Mouse (Mus musculus) stomach, embryonic 15.5 days (tissue): ENCODE data around the gene Prph. TPM values are rescaled to one million over a fixed set of nuclear protein-coding genes. Genes with fewer than 3 reads are reported as not detected.
A peak's percentile ranks its signal among the peaks of the same experiment; 100 is the strongest.
"Not testable (repeated sequence)": the region's sequence is repeated elsewhere in the genome, so short reads cannot be mapped to it uniquely, and the experiment has no call there.

Experiments used
- ATAC-seq: fragments of 200-750 bp; cut with Nextera tagmentation; 2 replicates; pipeline ENCODE4 v1.8.0; 2017; ENCODE audit warnings: low read depth, moderate number of reproducible peaks, moderate TSS enrichment; ENCODE audit not compliant: insufficient read depth, low FRiP score
- H3K27ac ChIP-seq: fragments of 300-500 bp; sonication (generic); 2 replicates; pipeline ENCODE4 v1.5.1; 2015; ENCODE audit warnings: mild to moderate bottlenecking, inconsistent platforms
- H3K27me3 ChIP-seq: fragments of 300-500 bp; sonication (generic); replicated peaks from 2 replicates; pipeline ENCODE4 v1.6.1; 2015; ENCODE audit warnings: inconsistent platforms
- H3K36me3 ChIP-seq: fragments of 300-500 bp; sonication (generic); 2 replicates; pipeline ENCODE4 v1.6.1; 2015; ENCODE audit warnings: inconsistent platforms
- H3K4me1 ChIP-seq: fragments of 300-500 bp; sonication (generic); 2 replicates; pipeline ENCODE4 v1.6.1; 2015; ENCODE audit warnings: inconsistent platforms
- H3K4me2 ChIP-seq: fragments of 300-500 bp; sonication (generic); 2 replicates; pipeline ENCODE4 v1.6.1; 2015; ENCODE audit warnings: mild to moderate bottlenecking, inconsistent platforms
- H3K4me3 ChIP-seq: fragments of 300-500 bp; sonication (generic); replicated peaks from 2 replicates; pipeline ENCODE4 v1.5.1; 2015; ENCODE audit warnings: inconsistent platforms
- H3K9ac ChIP-seq: fragments of 300-500 bp; sonication (generic); 2 replicates; pipeline ENCODE4 v1.6.1; 2015; ENCODE audit warnings: inconsistent platforms
- H3K9me3 ChIP-seq: fragments of 300-500 bp; sonication (generic); 2 replicates; pipeline ENCODE4 v1.6.1; 2016; ENCODE audit warnings: inconsistent platforms
- WGBS: fragments of 180-500 bp; shearing (Covaris S2); methylation state at CpG from one replicate; pipeline ENCODE4 v1.1.7; 2015; 5-methylcytosine and 5-hydroxymethylcytosine counted together
- polyA plus RNA-seq: library from polyadenylated mRNA; unstranded; fragments of >200 nt; fragmentation: Nextera tagmentation; extraction: Ambion mirVana; gene quantifications from 2 replicates; pipeline ENCODE4 v1.2.1, GENCODE M21; 2015

The Prph gene
- polyA plus RNA-seq, 1 experiment from 2014 or later, result 38.7 TPM

DNA sequence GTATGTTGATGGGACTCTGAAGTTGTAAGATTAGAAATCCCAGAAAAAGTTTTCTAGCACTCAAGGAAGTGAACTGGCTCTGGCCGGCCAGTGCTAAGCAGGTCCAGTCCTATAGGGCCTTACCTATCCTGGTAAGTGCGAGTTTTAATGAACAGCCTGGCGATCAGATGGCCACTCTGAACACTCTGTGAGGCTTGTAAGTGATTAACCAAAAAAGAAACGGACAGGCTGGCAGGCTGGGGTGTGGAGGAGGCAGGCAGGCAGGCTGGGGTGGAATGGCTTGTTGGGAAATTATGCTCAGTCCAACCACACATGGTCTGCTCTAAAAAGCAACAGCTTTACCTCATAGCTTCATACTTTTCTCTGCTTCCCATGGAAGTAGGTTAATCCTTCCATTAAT is 19.5 kb upstream of the Prph start:
- ATAC-seq, result no peak
- H3K27ac ChIP-seq, result no peak overlapping the region

GRCm38 (mm10) chr15:99036249-99036905 is 18.6 kb upstream of the Prph start:
- peaks cover 28% of the 10 kb centered on the region for H3K36me3 ChIP-seq

More for the DNA sequence above, 19.5 kb upstream of the Prph start:
- H3K4me2 ChIP-seq, result no peak overlapping the region
- 80% methylated on average over 4 of the region's 4 CpGs for WGBS
- peaks cover 15% of the 10 kb centered on the region; the same call in 1 of the 2 replicates for H3K4me1 ChIP-seq
- H3K9ac ChIP-seq, result no peak overlapping the region
- no peaks in the 10 kb centered on the region for H3K27me3 ChIP-seq
- no peak overlapping the region for H3K4me3 ChIP-seq
- H3K36me3 ChIP-seq, result peaks cover 28% of the 10 kb centered on the region
- H3K9me3 ChIP-seq, result no peaks in the 10 kb centered on the region

GRCm38 (mm10) chr15:99038025-99038424 is 16.9 kb upstream of the Prph start:
- 85% methylated on average over 1 of the region's 1 CpGs for WGBS
- ATAC-seq, result no peak
- H3K9ac ChIP-seq, result no peak overlapping the region
- H3K27me3 ChIP-seq, result no peaks in the 10 kb centered on the region
- H3K4me1 ChIP-seq, result peaks cover 12% of the 10 kb centered on the region; the same call in 1 of the 2 replicates
- H3K27ac ChIP-seq, result no peak overlapping the region
- H3K4me2 ChIP-seq, result no peak overlapping the region
- H3K4me3 ChIP-seq, result no peak overlapping the region
- H3K9me3 ChIP-seq, result no peaks in the 10 kb centered on the region
- peaks cover 28% of the 10 kb centered on the region for H3K36me3 ChIP-seq

More at GRCm38 (mm10) chr15:99036249-99036905, 18.6 kb upstream of the Prph start:
- Histone ChIP-seq H3K27me3 (no peaks in the 10 kb centered on the region), H3K27ac (no peak overlapping the region), H3K9me3 (no peaks in the 10 kb centered on the region), H3K9ac (no peak overlapping the region), H3K4me1 (peaks cover 19% of the 10 kb centered on the region; the same call in 1 of the 2 replicates), H3K4me2 (no peak overlapping the region), H3K4me3 (no peak overlapping the region)
- 95% methylated on average over 8 of the region's 8 CpGs for WGBS
- ATAC-seq, result no peak

DNA sequence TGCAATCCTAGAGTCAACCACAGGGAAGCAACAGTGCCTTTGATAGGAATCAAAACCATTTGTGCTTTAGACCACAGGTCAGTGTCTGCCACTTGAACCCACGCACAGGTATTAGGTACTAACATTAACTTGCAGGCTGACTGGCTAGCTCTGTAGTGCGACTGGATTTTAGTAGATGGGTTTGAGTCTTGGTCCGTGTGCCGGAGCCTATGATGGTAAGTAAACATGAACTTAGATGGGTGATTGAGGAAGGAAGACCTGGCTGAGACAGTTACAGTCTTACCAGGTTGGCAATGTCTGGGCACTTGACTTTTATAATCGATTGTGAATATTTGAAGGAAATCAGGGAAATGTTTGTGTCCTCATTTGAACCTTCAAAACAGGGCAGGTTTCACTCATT is 16.2 kb upstream of the Prph start:
- Histone ChIP-seq H3K9ac (no peak overlapping the region), H3K27ac (no peak overlapping the region), H3K4me1 (peaks cover 5% of the 10 kb centered on the region; the same call in 1 of the 2 replicates), H3K36me3 (peaks cover 28% of the 10 kb centered on the region), H3K4me2 (no peak overlapping the region), H3K9me3 (no peaks in the 10 kb centered on the region), H3K27me3 (no peaks in the 10 kb centered on the region), H3K4me3 (no peak overlapping the region)
- WGBS, result 87% methylated on average over 5 of the region's 5 CpGs
- ATAC-seq, result no peak

- no peak overlapping the region for H3K4me2 ChIP-seq
- no peaks in the 10 kb centered on the region for H3K27me3 ChIP-seq
- peaks cover 28% of the 10 kb centered on the region for H3K36me3 ChIP-seq
- no peaks in the 10 kb centered on the region for H3K9me3 ChIP-seq
- H3K9ac ChIP-seq, result no peak overlapping the region
- H3K4me3 ChIP-seq, result no peak overlapping the region
- no peak overlapping the region for H3K27ac ChIP-seq
- ATAC-seq, result no peak
- WGBS, result 79% methylated on average over 4 of the region's 4 CpGs
- 0 out of 2 replicates have a peak, but pooled peaks cover 4% of the 10 kb centered on the region for H3K4me1 ChIP-seq
These were observed 15.7 kb upstream of the Prph start for GRCm38 (mm10) chr15:99039306-99039705.

GRCm38 (mm10) chr15:99039996-99040919 is 14.7 kb upstream of the Prph start:
- 0 out of 2 replicates have a peak, but pooled peaks have one; percentile 6 for ATAC-seq
- no peak overlapping the region for H3K4me2 ChIP-seq
- 62% methylated on average over 26 of the region's 26 CpGs for WGBS
- no peaks in the 10 kb centered on the region for H3K27me3 ChIP-seq
- no peaks in the 10 kb centered on the region for H3K9me3 ChIP-seq
- no peak overlapping the region for H3K27ac ChIP-seq
- H3K9ac ChIP-seq, result no peak overlapping the region
- no peak overlapping the region for H3K4me3 ChIP-seq
- H3K4me1 ChIP-seq, result 0 out of 2 replicates have a peak, but pooled peaks cover 4% of the 10 kb centered on the region
- H3K36me3 ChIP-seq, result peaks cover 19% of the 10 kb centered on the region

DNA sequence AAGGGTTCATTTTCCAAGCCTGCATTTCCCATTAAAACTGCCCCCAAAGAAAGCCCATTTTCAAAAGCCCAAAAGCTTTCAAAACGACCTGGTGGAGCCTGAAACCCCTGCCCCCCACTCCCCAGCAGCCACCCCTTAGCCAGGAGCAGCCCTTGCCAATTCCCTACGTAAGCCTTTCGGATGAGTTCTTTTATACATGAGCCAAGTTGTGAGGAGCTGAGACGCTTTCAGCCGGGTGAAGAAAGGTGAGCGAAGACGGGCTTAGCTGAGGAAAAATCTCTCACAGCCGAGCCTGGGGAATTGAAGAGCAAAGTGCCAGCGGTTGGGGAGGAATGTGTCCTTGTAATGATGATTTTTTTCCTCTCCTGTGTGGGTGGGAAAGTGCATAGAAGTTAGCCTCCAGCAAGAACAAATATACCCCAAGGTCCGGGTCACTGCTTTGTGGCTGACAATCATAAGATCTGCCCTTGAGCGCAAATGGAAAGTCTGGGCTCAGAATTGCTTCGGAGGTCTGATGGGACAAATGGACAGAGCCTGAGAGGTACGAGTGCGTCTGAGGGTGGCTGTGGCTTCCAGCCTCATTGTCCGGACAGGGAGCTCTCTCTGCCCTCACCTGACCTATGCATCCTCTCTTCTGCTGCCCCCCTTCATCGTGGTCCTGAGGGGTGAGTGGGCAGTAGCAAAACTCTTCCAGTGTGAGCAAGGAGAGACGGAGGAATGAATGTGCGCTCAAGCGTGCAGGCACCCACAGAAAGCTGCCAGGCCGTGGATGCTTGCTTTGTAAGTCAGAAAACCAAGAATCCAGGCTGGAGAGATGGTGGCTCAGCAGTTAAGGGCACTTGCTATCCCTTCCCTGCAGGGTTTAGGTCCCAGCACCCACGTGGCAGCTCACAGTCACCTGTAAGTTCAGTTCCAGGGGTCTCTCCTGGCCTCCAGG is 13.8 kb upstream of the Prph start:
- Histone ChIP-seq H3K9ac (no peak overlapping the region), H3K4me2 (no peak overlapping the region), H3K4me3 (no peak overlapping the region), H3K27ac (no peak overlapping the region), H3K27me3 (no peaks in the 10 kb centered on the region), H3K4me1 (0 out of 2 replicates have a peak, but pooled peaks cover 4% of the 10 kb centered on the region), H3K9me3 (no peaks in the 10 kb centered on the region), H3K36me3 (peaks cover 12% of the 10 kb centered on the region)
- ATAC-seq, result no peak
- 52% methylated on average over 21 of the region's 21 CpGs for WGBS

- Histone ChIP-seq H3K27me3 (no peaks in the 10 kb centered on the region), H3K4me3 (no peak overlapping the region), H3K9me3 (no peaks in the 10 kb centered on the region), H3K9ac (no peak overlapping the region), H3K36me3 (0 out of 2 replicates have a peak, but pooled peaks cover 5% of the 10 kb centered on the region), H3K4me2 (no peak overlapping the region), H3K27ac (no peak overlapping the region), H3K4me1 (0 out of 2 replicates have a peak, but pooled peaks cover 4% of the 10 kb centered on the region)
- 76% methylated on average over 5 of the region's 5 CpGs for WGBS
- no peak for ATAC-seq
These were observed 12.6 kb upstream of the Prph start for GRCm38 (mm10) chr15:99042334-99042733.

GRCm38 (mm10) chr15:99044854-99045253 is 10.1 kb upstream of the Prph start:
- H3K4me1 ChIP-seq, result 0 out of 2 replicates have a peak, but pooled peaks cover 4% of the 10 kb centered on the region
- no peak overlapping the region for H3K4me2 ChIP-seq
- H3K27me3 ChIP-seq, result no peaks in the 10 kb centered on the region
- WGBS, result 34% methylated on average over 3 of the region's 3 CpGs
- no peaks in the 10 kb centered on the region for H3K9me3 ChIP-seq
- peak; percentile 16; the same call in 1 of the 2 replicates for ATAC-seq
- no peak overlapping the region for H3K9ac ChIP-seq
- H3K4me3 ChIP-seq, result no peak overlapping the region
- H3K36me3 ChIP-seq, result no peaks in the 10 kb centered on the region
- H3K27ac ChIP-seq, result no peak overlapping the region; the same call in 1 of the 2 replicates

DNA sequence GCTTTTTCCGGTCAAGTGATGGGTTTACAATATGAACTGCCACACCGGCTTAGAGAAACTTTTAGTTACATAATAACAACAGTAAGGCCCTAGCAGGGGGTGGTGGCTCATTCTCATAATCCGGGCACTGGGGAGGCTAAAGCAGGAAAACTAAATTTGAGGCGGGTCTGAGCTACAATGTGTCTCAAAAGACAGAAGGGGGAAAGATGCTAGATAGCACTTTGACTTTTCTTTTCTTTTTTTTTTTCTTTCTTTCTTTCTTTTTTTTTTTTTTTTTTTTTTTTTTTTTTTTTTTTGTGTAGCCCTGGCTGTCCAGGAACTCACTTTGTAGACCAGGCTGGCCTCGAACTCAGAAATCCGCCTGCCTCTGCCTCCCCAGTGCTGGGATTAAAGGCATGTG is 9.2 kb upstream of the Prph start:
- H3K4me2 ChIP-seq, H3K4me3 ChIP-seq, H3K27ac ChIP-seq, ATAC-seq, H3K9ac ChIP-seq, H3K27me3 ChIP-seq, H3K4me1 ChIP-seq, H3K9me3 ChIP-seq, H3K36me3 ChIP-seq: not testable (repeated sequence)
- 83% methylated on average over 6 of the region's 6 CpGs for WGBS
